Mouse (Mus musculus): Measurements from ENCODE around the gene Lsm7. TPM values are rescaled to one million over a fixed set of nuclear protein-coding genes. Genes with fewer than 3 reads are reported as not detected.

Lsm7 gene
- polyA plus RNA-seq, 1 experiment = 150 TPM

- no peak overlapping the region for H3ac ChIP-seq (ENCODE audit: control insufficient read depth, insufficient read length)
- no peaks in the 10 kb centered on the region for H3K27me3 ChIP-seq (ENCODE audit: control insufficient read depth, insufficient read depth, insufficient read length)
- peak overlapping the region; percentile 79 for H3K4me3 ChIP-seq
- H3K36me3 ChIP-seq (ENCODE audit: control insufficient read depth, insufficient read depth) = no peaks in the 10 kb centered on the region
- H3K79me2 ChIP-seq (ENCODE audit: control insufficient read depth, insufficient read depth) = peaks cover 13% of the 10 kb centered on the region
- TF ChIP-seq MAX (IDR thresholded peaks at IDR 0.05; ENCODE audit: low read depth) = no peak
- no peak for TF ChIP-seq TCF3 (IDR thresholded peaks at IDR 0.05; ENCODE audit: insufficient read length, low read depth)
- H3K4me2 ChIP-seq (ENCODE audit: low read depth) = peak overlapping the region; percentile 96
Observed at GRCm38 (mm10) chr10:80899074-80899473, 44.1 kb upstream of the Lsm7 start.

- Histone ChIP-seq H3K27me3 (ENCODE audit: control insufficient read depth, insufficient read depth, insufficient read length) (no peaks in the 10 kb centered on the region), H3K4me3 (no peak overlapping the region), H3K36me3 (ENCODE audit: control insufficient read depth, insufficient read depth) (no peaks in the 10 kb centered on the region)
Observed at GRCm38 (mm10) chr10:80897861-80898510, 43.0 kb upstream of the Lsm7 start.

GRCm38 (mm10) chr10:80896581-80897485 lies 41.8 kb upstream of the Lsm7 start:
- Histone ChIP-seq H3K4me2 (ENCODE audit: low read depth) (no peak overlapping the region), H3ac (ENCODE audit: control insufficient read depth, insufficient read length) (no peak overlapping the region), H3K79me2 (ENCODE audit: control insufficient read depth, insufficient read depth) (peaks cover 13% of the 10 kb centered on the region), H3K4me3 (no peak overlapping the region), H3K27me3 (ENCODE audit: control insufficient read depth, insufficient read depth, insufficient read length) (no peaks in the 10 kb centered on the region), H3K36me3 (ENCODE audit: control insufficient read depth, insufficient read depth) (no peaks in the 10 kb centered on the region)
- TF ChIP-seq TCF3 (IDR thresholded peaks at IDR 0.05; ENCODE audit: insufficient read length, low read depth) (no peak), MYOD1 (IDR thresholded peaks at IDR 0.05; ENCODE audit: control insufficient read depth in 1 of 3, insufficient read length in 2 of 3, low read depth in 2 of 3) (no peak), REST (IDR thresholded peaks at IDR 0.05; ENCODE audit: insufficient read depth, insufficient read length) (no peak), POLR2AphosphoS2 (IDR thresholded peaks at IDR 0.05; ENCODE audit: insufficient read length, low read depth) (peak; percentile 89), MAX (IDR thresholded peaks at IDR 0.05; ENCODE audit: low read depth) (no peak), POLR2A (IDR thresholded peaks at IDR 0.05; ENCODE audit: insufficient read length, low read depth) (no peak), SRF (IDR thresholded peaks at IDR 0.05; ENCODE audit: control insufficient read depth, insufficient read length, low read depth) (no peak), MYOG (IDR thresholded peaks at IDR 0.05; ENCODE audit: control insufficient read depth in 1 of 3, insufficient read depth in 1 of 3, insufficient read length in 2 of 3, low read depth in 2 of 3) (no peak), TCF12 (IDR thresholded peaks at IDR 0.05; ENCODE audit: insufficient read depth, poor library complexity, severe bottlenecking) (no peak)

More at GRCm38 (mm10) chr10:80897861-80898510, 43.0 kb upstream of the Lsm7 start:
- TF ChIP-seq E2F4 (IDR thresholded peaks at IDR 0.05; ENCODE audit: insufficient read depth) (no peak), POLR2A (IDR thresholded peaks at IDR 0.05; ENCODE audit: insufficient read length, low read depth) (peak; percentile 34), MYOD1 (IDR thresholded peaks at IDR 0.05; ENCODE audit: control insufficient read depth in 1 of 3, insufficient read length in 2 of 3, low read depth in 2 of 3) (peak in 1 of 3 experiments; percentile 0), POLR2AphosphoS2 (IDR thresholded peaks at IDR 0.05; ENCODE audit: insufficient read length, low read depth) (peak; percentile 79)
- peaks cover 13% of the 10 kb centered on the region for H3K79me2 ChIP-seq (ENCODE audit: control insufficient read depth, insufficient read depth)
- H3ac ChIP-seq (ENCODE audit: control insufficient read depth, insufficient read length) = no peak overlapping the region
- no peak overlapping the region for H3K4me2 ChIP-seq (ENCODE audit: low read depth)

GRCm38 (mm10) chr10:80895697-80896096 lies 40.7 kb upstream of the Lsm7 start:
- H3K27me3 ChIP-seq (ENCODE audit: control insufficient read depth, insufficient read depth, insufficient read length) = no peaks in the 10 kb centered on the region
- H3K79me2 ChIP-seq (ENCODE audit: control insufficient read depth, insufficient read depth) = peaks cover 13% of the 10 kb centered on the region
- H3K4me3 ChIP-seq = no peak overlapping the region
- H3ac ChIP-seq (ENCODE audit: control insufficient read depth, insufficient read length) = no peak overlapping the region
- H3K36me3 ChIP-seq (ENCODE audit: control insufficient read depth, insufficient read depth) = no peaks in the 10 kb centered on the region
- no peak overlapping the region for H3K4me2 ChIP-seq (ENCODE audit: low read depth)
- TF ChIP-seq MYOD1 (IDR thresholded peaks at IDR 0.05; ENCODE audit: control insufficient read depth in 1 of 3, insufficient read length in 2 of 3, low read depth in 2 of 3) (no peak), USF1 (IDR thresholded peaks at IDR 0.05; ENCODE audit: low read depth) (no peak), POLR2A (IDR thresholded peaks at IDR 0.05; ENCODE audit: insufficient read length, low read depth) (no peak), TCF12 (IDR thresholded peaks at IDR 0.05; ENCODE audit: insufficient read depth, poor library complexity, severe bottlenecking) (no peak), E2F4 (IDR thresholded peaks at IDR 0.05; ENCODE audit: insufficient read depth) (no peak), MYOG (IDR thresholded peaks at IDR 0.05; ENCODE audit: control insufficient read depth in 1 of 3, insufficient read depth in 1 of 3, insufficient read length in 2 of 3, low read depth in 2 of 3) (no peak), REST (IDR thresholded peaks at IDR 0.05; ENCODE audit: insufficient read depth, insufficient read length) (no peak), CEBPB (IDR thresholded peaks at IDR 0.05; ENCODE audit: insufficient read depth, poor library complexity, severe bottlenecking) (no peak), POLR2AphosphoS2 (IDR thresholded peaks at IDR 0.05; ENCODE audit: insufficient read length, low read depth) (no peak), SRF (IDR thresholded peaks at IDR 0.05; ENCODE audit: control insufficient read depth, insufficient read length, low read depth) (no peak), MAX (IDR thresholded peaks at IDR 0.05; ENCODE audit: low read depth) (no peak), TCF3 (IDR thresholded peaks at IDR 0.05; ENCODE audit: insufficient read length, low read depth) (no peak)

GRCm38 (mm10) chr10:80895100-80895499 lies 40.1 kb upstream of the Lsm7 start:
- H3K36me3 ChIP-seq (ENCODE audit: control insufficient read depth, insufficient read depth) = no peaks in the 10 kb centered on the region
- H3K79me2 ChIP-seq (ENCODE audit: control insufficient read depth, insufficient read depth) = peaks cover 12% of the 10 kb centered on the region
- peaks cover 4% of the 10 kb centered on the region for H3K27me3 ChIP-seq (ENCODE audit: control insufficient read depth, insufficient read depth, insufficient read length)
- H3K4me3 ChIP-seq = no peak overlapping the region
- TF ChIP-seq TCF3 (IDR thresholded peaks at IDR 0.05; ENCODE audit: insufficient read length, low read depth) (no peak), E2F4 (IDR thresholded peaks at IDR 0.05; ENCODE audit: insufficient read depth) (no peak), POLR2A (IDR thresholded peaks at IDR 0.05; ENCODE audit: insufficient read length, low read depth) (no peak), MYOG (IDR thresholded peaks at IDR 0.05; ENCODE audit: control insufficient read depth in 1 of 3, insufficient read depth in 1 of 3, insufficient read length in 2 of 3, low read depth in 2 of 3) (no peak), TCF12 (IDR thresholded peaks at IDR 0.05; ENCODE audit: insufficient read depth, poor library complexity, severe bottlenecking) (no peak), MYOD1 (IDR thresholded peaks at IDR 0.05; ENCODE audit: control insufficient read depth in 1 of 3, insufficient read length in 2 of 3, low read depth in 2 of 3) (no peak), USF1 (IDR thresholded peaks at IDR 0.05; ENCODE audit: low read depth) (no peak), REST (IDR thresholded peaks at IDR 0.05; ENCODE audit: insufficient read depth, insufficient read length) (no peak), POLR2AphosphoS2 (IDR thresholded peaks at IDR 0.05; ENCODE audit: insufficient read length, low read depth) (no peak)
- H3ac ChIP-seq (ENCODE audit: control insufficient read depth, insufficient read length) = no peak overlapping the region
- H3K4me2 ChIP-seq (ENCODE audit: low read depth) = no peak overlapping the region
